Mouse (Mus musculus) forebrain, embryonic 15.5 days (tissue): ENCODE results near the gene Crybb1. TPM values are rescaled to one million over a fixed set of nuclear protein-coding genes. Genes with fewer than 3 reads are reported as not detected.

Source experiments
- ATAC-seq: fragments of 200-750 bp; cut with Nextera tagmentation; replicated peaks from 2 replicates; pipeline ENCODE4 v1.8.0; 2017; ENCODE audit warnings: mild to moderate bottlenecking, moderate TSS enrichment, moderate library complexity
- H3K27ac ChIP-seq: fragments of 300-500 bp; sonication (generic); replicated peaks from 2 replicates; pipeline ENCODE4 v1.5.1; 2015; ENCODE audit warnings: mild to moderate bottlenecking, inconsistent platforms
- H3K27me3 ChIP-seq: fragments of 300-500 bp; sonication (generic); 2 replicates; pipeline ENCODE4 v1.6.1; 2015; ENCODE audit warnings: inconsistent platforms
- H3K36me3 ChIP-seq: fragments of 300-500 bp; sonication (generic); 2 replicates; pipeline ENCODE4 v1.6.1; 2015; ENCODE audit warnings: mild to moderate bottlenecking, inconsistent platforms
- H3K4me1 ChIP-seq: fragments of 300-500 bp; sonication (generic); 2 replicates; pipeline ENCODE4 v1.6.1; 2015; ENCODE audit warnings: inconsistent platforms
- H3K4me2 ChIP-seq: fragments of 300-500 bp; sonication (generic); replicated peaks from 2 replicates; pipeline ENCODE4 v1.6.1; 2015; ENCODE audit warnings: mild to moderate bottlenecking, inconsistent platforms
- H3K4me3 ChIP-seq: fragments of 300-500 bp; sonication (generic); 2 replicates; pipeline ENCODE4 v1.5.1; 2015; ENCODE audit warnings: mild to moderate bottlenecking, inconsistent platforms
- H3K9ac ChIP-seq: fragments of 300-500 bp; sonication (generic); replicated peaks from 2 replicates; pipeline ENCODE4 v1.6.1; 2015; ENCODE audit warnings: mild to moderate bottlenecking, inconsistent platforms
- H3K9me3 ChIP-seq: fragments of 300-500 bp; sonication (generic); 2 replicates; pipeline ENCODE4 v1.6.1; 2016; ENCODE audit warnings: inconsistent platforms
- WGBS: fragments of 180-500 bp; shearing (Covaris S2); methylation state at CpG from one replicate; pipeline ENCODE4 v1.1.7; 2015; ENCODE audit warnings: mixed read lengths; 5-methylcytosine and 5-hydroxymethylcytosine counted together
- polyA plus RNA-seq: library from polyadenylated mRNA; unstranded; fragments of >200 nt; fragmentation: Nextera tagmentation; extraction: Ambion mirVana; gene quantifications from 2 replicates; pipeline ENCODE4 v1.2.1, GENCODE M21; 2015

Gene Crybb1
- polyA plus RNA-seq, 1 experiment from 2014 or later: 5.4 TPM

- Histone ChIP-seq H3K9ac (no peak overlapping the region), H3K27me3 (no peaks in the 10 kb centered on the region), H3K4me2 (no peak overlapping the region), H3K36me3 (no peaks in the 10 kb centered on the region), H3K4me3 (no peak overlapping the region), H3K9me3 (no peaks in the 10 kb centered on the region), H3K27ac (0 out of 2 replicates have a peak overlapping the region, but pooled peaks have one; percentile 14), H3K4me1 (peaks cover 21% of the 10 kb centered on the region)
- ATAC-seq: peak; percentile 43; the same call in 1 of the 2 replicates
- 42% methylated on average over 7 of the region's 7 CpGs for WGBS
These were observed 1.3 kb upstream of the Crybb1 start for GRCm38 (mm10) chr5:112254282-112254806.

- no peak for ATAC-seq
- WGBS: 76% methylated on average over 9 of the region's 9 CpGs
- Histone ChIP-seq H3K4me3 (no peak overlapping the region), H3K36me3 (no peaks in the 10 kb centered on the region), H3K4me1 (peaks cover 21% of the 10 kb centered on the region), H3K9me3 (no peaks in the 10 kb centered on the region), H3K27ac (no peak overlapping the region), H3K9ac (no peak overlapping the region), H3K27me3 (no peaks in the 10 kb centered on the region), H3K4me2 (no peak overlapping the region)
These were observed 842 bp downstream of the Crybb1 start for GRCm38 (mm10) chr5:112256457-112256856.

GRCm38 (mm10) chr5:112257896-112258295, 2.3 kb downstream of the Crybb1 start:
- Histone ChIP-seq H3K27me3 (no peaks in the 10 kb centered on the region), H3K4me3 (no peak overlapping the region), H3K27ac (no peak overlapping the region), H3K9ac (no peak overlapping the region), H3K9me3 (no peaks in the 10 kb centered on the region), H3K4me1 (peaks cover 21% of the 10 kb centered on the region), H3K36me3 (no peaks in the 10 kb centered on the region), H3K4me2 (no peak overlapping the region)
- 90% methylated on average over 3 of the region's 3 CpGs for WGBS
- ATAC-seq: no peak

- no peaks in the 10 kb centered on the region for H3K27me3 ChIP-seq
- peaks cover 9% of the 10 kb centered on the region for H3K4me1 ChIP-seq
- H3K27ac ChIP-seq: no peak overlapping the region
- H3K9ac ChIP-seq: no peak overlapping the region
- no peaks in the 10 kb centered on the region for H3K36me3 ChIP-seq
- no peak for ATAC-seq
- no peak overlapping the region for H3K4me3 ChIP-seq
- WGBS: 89% methylated on average over 16 of the region's 16 CpGs
- no peaks in the 10 kb centered on the region for H3K9me3 ChIP-seq
- no peak overlapping the region for H3K4me2 ChIP-seq
These were observed 4.4 kb downstream of the Crybb1 start for GRCm38 (mm10) chr5:112259862-112260650.

- 77% methylated on average over 3 of the region's 3 CpGs for WGBS
- no peak overlapping the region for H3K9ac ChIP-seq
- H3K9me3 ChIP-seq: no peaks in the 10 kb centered on the region
- H3K27me3 ChIP-seq: no peaks in the 10 kb centered on the region
- no peak overlapping the region for H3K4me2 ChIP-seq
- no peak overlapping the region for H3K27ac ChIP-seq
- no peaks in the 10 kb centered on the region for H3K36me3 ChIP-seq
- ATAC-seq: no peak
- H3K4me3 ChIP-seq: no peak overlapping the region
- H3K4me1 ChIP-seq: 0 out of 2 replicates have a peak, but pooled peaks cover 4% of the 10 kb centered on the region
These were observed 5.2 kb downstream of the Crybb1 start for GRCm38 (mm10) chr5:112260818-112261217.

GRCm38 (mm10) chr5:112264099-112264498, 8.5 kb downstream of the Crybb1 start:
- H3K9me3 ChIP-seq: no peaks in the 10 kb centered on the region
- 0 out of 2 replicates have a peak, but pooled peaks cover 3% of the 10 kb centered on the region for H3K4me1 ChIP-seq
- H3K4me3 ChIP-seq: no peak overlapping the region
- H3K9ac ChIP-seq: no peak overlapping the region
- ATAC-seq: no peak
- WGBS: 86% methylated on average over 7 of the region's 7 CpGs
- H3K27me3 ChIP-seq: no peaks in the 10 kb centered on the region
- H3K36me3 ChIP-seq: no peaks in the 10 kb centered on the region
- H3K27ac ChIP-seq: no peak overlapping the region
- H3K4me2 ChIP-seq: no peak overlapping the region

- Histone ChIP-seq H3K9me3 (no peaks in the 10 kb centered on the region), H3K4me3 (no peak overlapping the region), H3K4me1 (0 out of 2 replicates have a peak, but pooled peaks cover 3% of the 10 kb centered on the region), H3K36me3 (no peaks in the 10 kb centered on the region), H3K9ac (no peak overlapping the region), H3K27ac (no peak overlapping the region), H3K4me2 (no peak overlapping the region), H3K27me3 (no peaks in the 10 kb centered on the region)
- ATAC-seq: no peak
- WGBS: 81% methylated on average over 5 of the region's 5 CpGs
These were observed 9.5 kb downstream of the Crybb1 start for GRCm38 (mm10) chr5:112265110-112265509.

- Histone ChIP-seq H3K4me2 (no peak overlapping the region), H3K9ac (no peak overlapping the region), H3K4me3 (no peak overlapping the region), H3K9me3 (no peaks in the 10 kb centered on the region), H3K36me3 (no peaks in the 10 kb centered on the region), H3K4me1 (0 out of 2 replicates have a peak, but pooled peaks cover 3% of the 10 kb centered on the region), H3K27ac (no peak overlapping the region), H3K27me3 (no peaks in the 10 kb centered on the region)
- WGBS: 9% methylated on average over 10 of the region's 10 CpGs
- ATAC-seq: no peak
These were observed 9.9 kb downstream of the Crybb1 start for GRCm38 (mm10) chr5:112265515-112265914.

GRCm38 (mm10) chr5:112266011-112266777, 10.6 kb downstream of the Crybb1 start:
- Histone ChIP-seq H3K36me3 (no peaks in the 10 kb centered on the region), H3K4me1 (peaks cover 8% of the 10 kb centered on the region), H3K9ac (no peak overlapping the region), H3K27me3 (no peaks in the 10 kb centered on the region), H3K4me3 (no peak overlapping the region), H3K4me2 (no peak overlapping the region), H3K9me3 (no peaks in the 10 kb centered on the region), H3K27ac (no peak overlapping the region)
- no peak for ATAC-seq
- WGBS: 69% methylated on average over 9 of the region's 9 CpGs

- no peak for ATAC-seq
- H3K4me1 ChIP-seq: peaks cover 12% of the 10 kb centered on the region
- no peak overlapping the region for H3K4me2 ChIP-seq
- H3K36me3 ChIP-seq: no peaks in the 10 kb centered on the region
- no peak overlapping the region for H3K4me3 ChIP-seq
- 37% methylated on average over 24 of the region's 24 CpGs for WGBS
- H3K9ac ChIP-seq: no peak overlapping the region
- no peaks in the 10 kb centered on the region for H3K9me3 ChIP-seq
- peak overlapping the region; percentile 20 for H3K27ac ChIP-seq
- H3K27me3 ChIP-seq: no peaks in the 10 kb centered on the region
These were observed 15.3 kb downstream of the Crybb1 start for GRCm38 (mm10) chr5:112270764-112271541.

- Histone ChIP-seq H3K9me3 (no peaks in the 10 kb centered on the region), H3K27me3 (no peaks in the 10 kb centered on the region), H3K27ac (no peak overlapping the region), H3K9ac (no peak overlapping the region), H3K4me1 (peaks cover 22% of the 10 kb centered on the region), H3K36me3 (no peaks in the 10 kb centered on the region), H3K4me2 (no peak overlapping the region), H3K4me3 (no peak overlapping the region)
- no peak for ATAC-seq
- WGBS: 90% methylated on average over 2 of the region's 2 CpGs
These were observed 17.3 kb downstream of the Crybb1 start for GRCm38 (mm10) chr5:112272934-112273333.
